Mouse (Mus musculus) G1E (cell line): ENCODE data around the gene Tagap. TPM values are rescaled to one million over a fixed set of nuclear protein-coding genes. Genes with fewer than 3 reads are reported as not detected.

ENCODE experiments used
- ATAC-seq: 2 replicates; pipeline ENCODE4 v1.8.0; 2016; ENCODE audit warnings: mild to moderate bottlenecking; ENCODE audit not compliant: insufficient number of reproducible peaks, poor library complexity, low FRiP score, severe bottlenecking; ENCODE audit errors: extremely low read depth
- DNase-seq: peaks from one replicate; pipeline ENCODE4 v3.0.0; 2012; ENCODE audit warnings: low spot score
- H3K27me3 ChIP-seq: 2 replicates; pipeline ENCODE4 v1.6.1; 2012; ENCODE audit warnings: mild to moderate bottlenecking, low read length, inconsistent platforms; ENCODE audit not compliant: insufficient read depth
- H3K36me3 ChIP-seq: replicated peaks from 2 replicates; pipeline ENCODE3; 2012; ENCODE audit warnings: mild to moderate bottlenecking, inconsistent platforms
- H3K4me1 ChIP-seq: 2 replicates; pipeline ENCODE4 v1.6.1; 2012; ENCODE audit warnings: low read depth, low read length, inconsistent platforms, mixed read lengths; ENCODE audit not compliant: insufficient read depth
- H3K4me3 ChIP-seq: 2 replicates; pipeline ENCODE4 v1.5.1; 2012; ENCODE audit warnings: low read depth, mild to moderate bottlenecking, inconsistent platforms, low read length, moderate library complexity, mixed read lengths
- H3K9me3 ChIP-seq: replicated peaks from 2 replicates; pipeline ENCODE4 v1.6.1; 2012; ENCODE audit warnings: inconsistent platforms
- CTCF ChIP-seq: IDR thresholded peaks from 2 replicates; pipeline ENCODE4 v1.5.1; 2012; ENCODE audit warnings: low read depth, low read length, inconsistent platforms, mixed read lengths
- GATA1 ChIP-seq: IDR thresholded peaks from 2 replicates; pipeline ENCODE4 v1.6.1; 2012; ENCODE audit warnings: borderline replicate concordance, low read length, inconsistent platforms, mixed read lengths
- GATA2 ChIP-seq: IDR thresholded peaks from 2 replicates; pipeline ENCODE4 v1.6.1; 2012; ENCODE audit warnings: low read depth, low read length, inconsistent platforms, borderline replicate concordance
- POLR2AphosphoS5 ChIP-seq: IDR thresholded peaks from 2 replicates; pipeline ENCODE4 v1.6.1; 2012; ENCODE audit warnings: low read depth, low read length, inconsistent platforms; ENCODE audit not compliant: insufficient replicate concordance
- TAL1 ChIP-seq: conservative IDR thresholded peaks from 2 replicates; pipeline ENCODE4 v1.6.1; 2012; ENCODE audit warnings: low read depth, low read length, inconsistent platforms, mixed read lengths
- polyA plus RNA-seq: library from polyadenylated mRNA; stranded (reverse); fragments of >175 nt; gene quantifications from 2 replicates; pipeline ENCODE4 v1.2.3, GENCODE M21; 2012
- total RNA-seq, 2 experiments: library from RNA; stranded (forward) in 1 of 2; stranded (reverse) in 1 of 2; fragments of 200-1000 nt in 1 of 2; fragments of >200 nt in 1 of 2; fragmentation: Nextera tagmentation in 1 of 2; gene quantifications; 2 replicates each; pipeline ENCODE4 v1.2.3; 2014 to 2017

Gene Tagap
- total and polyA plus RNA-seq, 3 experiments, result 0.38 to 7.7 (median 6.1) TPM

DNA sequence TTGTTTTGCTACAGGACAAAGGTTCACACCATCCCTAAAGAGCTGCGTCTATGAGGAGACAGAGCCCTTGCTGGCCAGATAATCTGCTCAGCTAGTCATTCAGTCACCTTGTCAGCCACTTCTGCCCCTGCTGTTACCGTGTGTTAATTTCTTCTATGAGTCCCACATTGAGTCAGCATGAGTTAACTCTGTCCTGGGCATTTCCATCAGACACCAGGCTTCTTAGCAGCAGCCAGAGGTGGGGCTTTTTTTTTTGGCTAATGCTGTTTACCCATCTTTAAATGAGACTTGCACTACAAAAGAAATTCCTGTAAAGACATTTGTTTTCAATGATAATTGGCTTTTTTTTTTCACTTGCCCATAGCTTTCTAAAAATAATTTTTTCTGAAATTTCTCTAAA lies 20.8 kb upstream of the Tagap start:
- H3K36me3 ChIP-seq, result no peaks in the 10 kb centered on the region
- no peaks in the 10 kb centered on the region for H3K27me3 ChIP-seq
- H3K4me1 ChIP-seq, result no peaks in the 10 kb centered on the region
- ATAC-seq (no peak), DNase-seq (no peak)
- no peaks in the 10 kb centered on the region; the same call in 1 of the 2 replicates for H3K9me3 ChIP-seq
- TF ChIP-seq GATA1, result no peak
- TF ChIP-seq TAL1, result no peak
- H3K4me3 ChIP-seq, result no peak overlapping the region

DNA sequence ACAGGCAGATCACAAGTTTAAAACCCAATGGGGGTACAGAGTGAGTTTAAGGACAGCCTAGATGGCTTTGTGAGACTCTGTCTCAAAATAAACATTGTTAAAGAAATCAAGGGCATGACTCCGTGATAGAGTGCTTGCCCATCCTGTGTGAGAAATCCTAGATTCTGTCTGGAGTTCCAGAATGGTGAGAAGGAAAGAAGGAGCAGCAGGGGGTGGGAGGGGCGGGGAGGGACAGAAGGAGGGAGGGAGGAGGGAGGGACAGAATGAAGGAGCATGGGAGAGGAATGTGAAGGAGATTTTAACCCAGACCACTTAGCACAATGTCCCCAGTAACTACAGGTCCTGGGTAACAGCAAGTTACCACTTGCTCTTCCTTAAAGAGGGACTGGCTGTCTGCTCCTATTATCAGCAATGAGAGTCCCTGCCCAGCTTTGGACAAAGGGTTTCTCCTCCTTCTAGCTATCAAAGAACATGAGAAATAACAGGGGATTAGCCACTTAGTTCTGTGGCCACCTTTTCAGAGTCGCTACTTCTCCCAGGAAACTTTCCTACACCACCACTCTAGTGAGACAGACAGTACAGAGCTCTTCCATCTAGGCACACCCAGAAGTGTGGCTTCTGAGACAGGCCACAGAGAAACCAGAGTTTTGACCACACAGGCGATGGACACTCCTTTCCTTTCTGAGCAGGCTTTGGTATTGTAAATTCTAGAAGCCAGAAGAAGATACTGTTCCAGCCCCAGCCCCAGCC lies 19.7 kb upstream of the Tagap start:
- H3K27me3 ChIP-seq, result no peaks in the 10 kb centered on the region
- no peaks in the 10 kb centered on the region; the same call in 1 of the 2 replicates for H3K9me3 ChIP-seq
- no peak for ATAC-seq

DNA sequence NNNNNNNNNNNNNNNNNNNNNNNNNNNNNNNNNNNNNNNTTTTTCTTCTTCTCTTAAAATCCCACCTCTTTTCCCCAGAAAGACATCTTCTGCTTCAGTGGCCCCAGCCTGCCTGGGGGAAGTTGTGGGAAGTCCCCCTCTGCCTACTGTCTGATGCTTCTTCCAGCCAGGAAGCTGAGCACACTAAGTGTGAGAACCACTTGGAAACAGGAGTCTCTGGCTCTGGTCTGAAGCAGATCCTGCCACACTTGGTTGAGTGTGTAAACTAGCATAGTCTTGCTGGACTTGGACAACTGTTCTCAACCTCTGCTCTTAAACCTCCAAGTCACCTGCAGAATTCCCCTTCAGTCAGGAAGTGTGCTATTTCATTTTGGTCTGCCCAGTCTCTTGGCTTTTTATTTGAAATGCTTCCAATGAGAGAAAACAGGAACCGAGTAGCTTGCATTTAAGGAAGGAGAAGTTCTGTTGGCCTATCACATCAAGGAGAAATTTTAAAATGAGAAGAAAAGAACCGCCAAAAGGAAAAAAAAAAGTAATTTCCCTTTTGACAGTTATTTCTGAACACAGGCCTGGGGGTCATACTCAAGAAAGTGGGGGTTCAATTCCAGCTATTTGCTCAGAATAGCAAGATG lies 11.1 kb upstream of the Tagap start:
- ATAC-seq (no peak), DNase-seq (no peak)
- H3K4me3 ChIP-seq, result no peak overlapping the region

More for the DNA sequence above, 19.7 kb upstream of the Tagap start:
- TF ChIP-seq POLR2AphosphoS5 (no peak), GATA2 (no peak), TAL1 (no peak), CTCF (no peak)
- no peak overlapping the region for H3K4me3 ChIP-seq
- H3K4me1 ChIP-seq, result no peaks in the 10 kb centered on the region
- no peak for DNase-seq
- H3K36me3 ChIP-seq, result no peaks in the 10 kb centered on the region

DNA sequence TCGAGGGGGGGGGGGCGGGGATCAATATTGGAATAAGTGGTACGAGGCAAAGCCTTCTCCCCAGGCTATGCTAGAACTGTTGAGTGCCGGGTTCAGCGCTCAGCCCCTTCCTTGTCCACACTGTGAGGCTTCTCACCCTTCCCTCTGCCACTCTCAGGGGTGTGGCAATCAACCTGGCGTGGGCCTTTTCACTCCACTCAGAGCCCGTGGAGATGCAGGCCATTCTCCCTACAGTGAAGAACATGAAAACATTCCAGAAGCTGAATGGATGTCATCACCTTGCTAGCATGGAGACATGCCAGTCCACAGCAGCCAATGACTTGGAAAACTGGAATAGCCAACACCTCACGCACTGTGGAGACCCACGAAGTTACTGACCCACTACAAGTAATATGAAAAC lies 10.0 kb upstream of the Tagap start:
- TF ChIP-seq GATA1 (no peak), GATA2 (no peak), POLR2AphosphoS5 (no peak), TAL1 (no peak), CTCF (no peak)
- ATAC-seq, result no peak

More for the DNA sequence above, 11.1 kb upstream of the Tagap start:
- TF ChIP-seq TAL1 (no peak), POLR2AphosphoS5 (no peak), GATA1 (no peak), GATA2 (no peak), CTCF (no peak)
- no peaks in the 10 kb centered on the region for H3K4me1 ChIP-seq
- H3K27me3 ChIP-seq, result 0 out of 2 replicates have a peak, but pooled peaks cover 4% of the 10 kb centered on the region
- no peaks in the 10 kb centered on the region for H3K9me3 ChIP-seq
- no peaks in the 10 kb centered on the region for H3K36me3 ChIP-seq

DNA sequence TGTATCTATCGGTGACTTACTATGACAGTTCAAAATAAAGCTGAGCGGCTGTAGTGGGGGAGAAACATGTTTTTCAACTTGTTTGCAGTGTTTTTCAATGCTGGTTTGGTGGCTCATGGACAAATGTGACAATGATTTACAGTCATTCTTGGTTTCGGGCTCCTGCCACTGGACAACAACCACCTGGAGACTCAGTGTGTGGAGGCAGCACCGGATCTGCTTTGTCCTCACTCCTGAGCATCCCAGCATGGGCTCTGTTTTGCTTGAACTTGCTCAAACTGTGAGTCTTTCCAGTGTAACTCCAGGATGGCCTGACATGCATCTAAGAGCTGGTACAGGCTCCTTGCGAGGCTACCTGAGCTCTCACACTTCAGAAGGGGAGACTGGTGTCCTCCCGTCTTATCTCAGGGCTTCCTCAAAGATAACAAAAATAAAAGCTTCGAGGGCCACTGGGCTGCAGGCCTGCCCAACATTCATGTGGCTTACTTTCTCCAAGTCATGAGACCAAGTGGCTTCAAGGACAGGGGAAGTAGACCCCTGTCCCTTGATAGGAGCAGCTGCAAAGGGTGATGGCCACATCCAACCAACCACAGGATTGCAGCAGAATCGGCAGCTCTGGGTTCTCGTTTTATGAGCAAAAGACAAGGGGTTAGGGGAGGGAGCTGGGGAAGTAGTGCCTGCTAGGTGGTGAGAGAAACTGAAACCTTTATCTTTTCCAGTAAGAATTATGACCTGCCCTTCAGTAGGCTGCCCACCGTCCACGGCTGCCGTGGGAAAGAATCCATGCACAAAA lies 8.8 kb upstream of the Tagap start:
- no peaks in the 10 kb centered on the region for H3K36me3 ChIP-seq
- ATAC-seq (no peak), DNase-seq (no peak)
- no peak overlapping the region for H3K4me3 ChIP-seq
- H3K27me3 ChIP-seq, result 0 out of 2 replicates have a peak, but pooled peaks cover 4% of the 10 kb centered on the region
- H3K9me3 ChIP-seq, result no peaks in the 10 kb centered on the region
- no peaks in the 10 kb centered on the region for H3K4me1 ChIP-seq
- TF ChIP-seq GATA1, result no peak
- TF ChIP-seq TAL1, result no peak
- no peak for TF ChIP-seq GATA2
- no peak for TF ChIP-seq POLR2AphosphoS5
- TF ChIP-seq CTCF, result no peak

More for the DNA sequence above, 10.0 kb upstream of the Tagap start:
- H3K27me3 ChIP-seq, result 0 out of 2 replicates have a peak, but pooled peaks cover 4% of the 10 kb centered on the region
- no peaks in the 10 kb centered on the region for H3K4me1 ChIP-seq
- no peaks in the 10 kb centered on the region for H3K9me3 ChIP-seq
- H3K4me3 ChIP-seq, result no peak overlapping the region
- no peak for DNase-seq
- H3K36me3 ChIP-seq, result no peaks in the 10 kb centered on the region

DNA sequence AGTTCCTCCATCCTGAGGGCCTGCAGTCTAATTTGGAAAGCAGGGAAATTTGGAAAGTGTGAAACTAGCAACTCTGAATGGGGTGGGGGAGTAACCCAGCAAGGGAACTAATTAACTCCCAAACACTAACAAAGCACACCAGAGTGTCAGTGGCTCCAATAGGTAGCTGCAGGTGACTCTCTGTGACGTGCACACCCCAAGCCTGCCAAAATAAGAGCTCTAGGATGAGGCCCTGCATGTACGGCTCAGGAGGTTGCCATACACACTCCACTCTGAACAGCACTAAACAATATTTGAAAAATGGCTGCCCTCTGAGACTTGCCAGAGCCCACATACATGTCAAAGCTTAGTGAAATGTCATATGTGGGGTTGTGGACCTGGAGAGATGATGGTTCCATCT lies 7.4 kb upstream of the Tagap start:
- no peak for DNase-seq
- ATAC-seq, result no peak
- TF ChIP-seq GATA1, result no peak
- TF ChIP-seq TAL1, result no peak
- TF ChIP-seq POLR2AphosphoS5, result no peak
- TF ChIP-seq GATA2, result no peak
- Histone ChIP-seq H3K36me3 (no peaks in the 10 kb centered on the region), H3K4me3 (no peak overlapping the region), H3K4me1 (no peaks in the 10 kb centered on the region), H3K9me3 (no peaks in the 10 kb centered on the region), H3K27me3 (0 out of 2 replicates have a peak, but pooled peaks cover 4% of the 10 kb centered on the region)
